Mouse (Mus musculus) MEL (cell line): Measurements from ENCODE around the gene Mpp3. TPM values are rescaled to one million over a fixed set of nuclear protein-coding genes. Genes with fewer than 3 reads are reported as not detected.

Experiments used
- DNase-seq: peaks from one replicate; pipeline ENCODE4 v3.0.0; 2011; ENCODE audit warnings: low read depth, low spot score
- H3K27ac ChIP-seq: 2 replicates; pipeline ENCODE4 v1.5.1; 2012; ENCODE audit warnings: low read depth, mild to moderate bottlenecking, control low read depth, low read length, moderate library complexity; ENCODE audit not compliant: control insufficient read depth
- H3K27me3 ChIP-seq, 2 experiments: fragments of 150-350 bp in 1 of 2; sonication (generic) in 1 of 2; 2 replicates each; pipeline ENCODE4 v1.6.1; 2012; ENCODE audit warnings: low read length in 2 of 2, mild to moderate bottlenecking in 2 of 2, improper control_type of control experiment in 1 of 2, moderate library complexity in 1 of 2; ENCODE audit not compliant: insufficient read depth in 2 of 2, control insufficient read depth in 1 of 2
- H3K36me3 ChIP-seq, 2 experiments: 2 replicates each; pipeline ENCODE4 v1.6.1; 2012 to 2014; ENCODE audit warnings: low read length in 2 of 2, improper control_type of control experiment in 1 of 2, inconsistent platforms in 1 of 2, mild to moderate bottlenecking in 1 of 2; ENCODE audit not compliant: insufficient read depth in 2 of 2, control insufficient read depth in 1 of 2
- H3K4me1 ChIP-seq, 2 experiments: fragments of 150-350 bp in 1 of 2; sonication (generic) in 1 of 2; 2 replicates each; pipeline ENCODE4 v1.6.1; 2012; ENCODE audit warnings: low read length in 2 of 2, improper control_type of control experiment in 1 of 2, mild to moderate bottlenecking in 1 of 2; ENCODE audit not compliant: insufficient read depth in 2 of 2, control insufficient read depth in 1 of 2
- H3K4me3 ChIP-seq, 2 experiments: fragments of 150-350 bp in 1 of 2; sonication (generic) in 1 of 2; 2 replicates each; pipeline ENCODE4 v1.5.1; 2012; ENCODE audit warnings: low read depth in 2 of 2, low read length in 2 of 2, mild to moderate bottlenecking in 2 of 2, moderate library complexity in 2 of 2, control low read depth in 1 of 2, improper control_type of control experiment in 1 of 2; ENCODE audit not compliant: control insufficient read depth in 1 of 2, insufficient read depth in 1 of 2
- H3K79me2 ChIP-seq: 2 replicates; pipeline ENCODE4 v1.6.1; 2012; ENCODE audit warnings: mild to moderate bottlenecking, low read length, moderate library complexity; ENCODE audit not compliant: control insufficient read depth, poor library complexity, insufficient read depth
- H3K9ac ChIP-seq: 2 replicates; pipeline ENCODE4 v1.6.1; 2012; ENCODE audit warnings: low read depth, mild to moderate bottlenecking, control low read depth, low read length, moderate library complexity; ENCODE audit not compliant: control insufficient read depth, poor library complexity, severe bottlenecking
- H3K9me3 ChIP-seq: fragments of 150-350 bp; sonication (generic); replicated peaks from 2 replicates; pipeline ENCODE4 v1.6.1; 2012; ENCODE audit warnings: mild to moderate bottlenecking, low read length, improper control_type of control experiment, moderate library complexity; ENCODE audit not compliant: insufficient read depth
- BHLHE40 ChIP-seq: IDR thresholded peaks from 2 replicates; pipeline ENCODE4 v1.6.1; 2012; ENCODE audit warnings: low read depth, mild to moderate bottlenecking, inconsistent platforms, low read length, improper control_type of control experiment, borderline replicate concordance
- CHD2 ChIP-seq: IDR thresholded peaks from 2 replicates; pipeline ENCODE4 v1.6.1; 2011; ENCODE audit warnings: low read length, improper control_type of control experiment
- EP300 ChIP-seq, 2 experiments: IDR thresholded peaks; 2 replicates each; pipeline ENCODE4 v1.6.1; 2011; ENCODE audit warnings: improper control_type of control experiment in 2 of 2, low read length in 2 of 2, low read depth in 1 of 2, mild to moderate bottlenecking in 1 of 2
- JUND ChIP-seq: IDR thresholded peaks from 2 replicates; pipeline ENCODE4 v1.6.1; 2011; ENCODE audit warnings: low read depth, mild to moderate bottlenecking, improper control_type of control experiment, low read length
- MAFK ChIP-seq: IDR thresholded peaks from 2 replicates; pipeline ENCODE4 v1.6.1; 2011; ENCODE audit warnings: low read depth, mild to moderate bottlenecking, low read length, improper control_type of control experiment, borderline replicate concordance
- MAX ChIP-seq: IDR thresholded peaks from 2 replicates; pipeline ENCODE4 v1.6.1; 2011; ENCODE audit warnings: low read length, improper control_type of control experiment
- MAZ ChIP-seq: IDR thresholded peaks from 2 replicates; pipeline ENCODE4 v1.6.1; 2012; ENCODE audit warnings: low read depth, mild to moderate bottlenecking, inconsistent platforms, low read length, improper control_type of control experiment
- MEF2A ChIP-seq: IDR thresholded peaks from 2 replicates; pipeline ENCODE4 v1.6.1; 2014; ENCODE audit warnings: low read depth, mild to moderate bottlenecking, inconsistent platforms, low read length, improper control_type of control experiment; ENCODE audit not compliant: poor library complexity, insufficient replicate concordance, severe bottlenecking; ENCODE audit errors: extremely low read depth
- MYB ChIP-seq: IDR thresholded peaks from 2 replicates; pipeline ENCODE4 v1.6.1; 2011; ENCODE audit warnings: mild to moderate bottlenecking, low read depth, low read length, improper control_type of control experiment
- MYC ChIP-seq: IDR thresholded peaks from 2 replicates; pipeline ENCODE4 v1.6.1; 2011; ENCODE audit warnings: low read depth, mild to moderate bottlenecking, low read length, improper control_type of control experiment, moderate library complexity
- POLR2A ChIP-seq, 2 experiments: IDR thresholded peaks; 2 replicates each; pipeline ENCODE4 v1.6.1; 2011 to 2012; ENCODE audit warnings: low read length in 2 of 2, mild to moderate bottlenecking in 2 of 2, control low read depth in 1 of 2, improper control_type of control experiment in 1 of 2, low read depth in 1 of 2, moderate library complexity in 1 of 2; ENCODE audit not compliant: control insufficient read depth in 1 of 2, insufficient read depth in 1 of 2, poor library complexity in 1 of 2
- POLR2AphosphoS5 ChIP-seq: IDR thresholded peaks from 2 replicates; pipeline ENCODE4 v1.6.1; 2012; ENCODE audit warnings: low read depth, borderline replicate concordance, mild to moderate bottlenecking, inconsistent platforms, low read length, moderate library complexity, mixed read lengths
- RCOR1 ChIP-seq: IDR thresholded peaks from 2 replicates; pipeline ENCODE4 v1.6.1; 2012; ENCODE audit warnings: low read depth, mild to moderate bottlenecking, inconsistent platforms, low read length, improper control_type of control experiment
- SMC3 ChIP-seq: IDR thresholded peaks from 2 replicates; pipeline ENCODE4 v1.6.1; 2011; ENCODE audit warnings: low read depth, low read length, improper control_type of control experiment
- TBP ChIP-seq: IDR thresholded peaks from 2 replicates; pipeline ENCODE4 v1.8.0; 2011; ENCODE audit warnings: low read depth, low read length, improper control_type of control experiment
- TCF12 ChIP-seq: IDR thresholded peaks from 2 replicates; pipeline ENCODE4 v1.6.1; 2014; ENCODE audit warnings: low read depth, mild to moderate bottlenecking, inconsistent platforms, low read length, improper control_type of control experiment, moderate library complexity
- UBTF ChIP-seq: IDR thresholded peaks from 2 replicates; pipeline ENCODE4 v1.6.1; 2012; ENCODE audit warnings: low read depth, mild to moderate bottlenecking, inconsistent platforms, low read length, improper control_type of control experiment, moderate library complexity, borderline replicate concordance; ENCODE audit not compliant: insufficient read depth
- USF2 ChIP-seq, 2 experiments: IDR thresholded peaks; 2 replicates each; pipeline ENCODE4 v1.6.1; 2011 to 2012; ENCODE audit warnings: improper control_type of control experiment in 2 of 2, low read length in 2 of 2, borderline replicate concordance in 1 of 2, inconsistent platforms in 1 of 2, low read depth in 1 of 2, mild to moderate bottlenecking in 1 of 2; ENCODE audit not compliant: insufficient read depth in 1 of 2
- ZNF384 ChIP-seq: IDR thresholded peaks from 2 replicates; pipeline ENCODE4 v1.6.1; 2012; ENCODE audit warnings: low read depth, mild to moderate bottlenecking, inconsistent platforms, low read length, improper control_type of control experiment
- polyA plus RNA-seq, 2 experiments: library from polyadenylated mRNA; stranded (reverse) in 1 of 2; unstranded in 1 of 2; fragments of >175 nt in 1 of 2; fragments of >200 nt in 1 of 2; gene quantifications; 2 replicates each; pipeline versions ENCODE4 v1.2.1 to v1.2.4; 2012; ENCODE audit warnings: low replicate concordance in 2 of 2, low read depth in 1 of 2; ENCODE audit not compliant: insufficient read length in 2 of 2, insufficient read depth in 1 of 2, missing spikeins in 1 of 2
- total RNA-seq: library from RNA; depleted of rRNA; stranded (reverse); fragments of 300-350 nt; gene quantifications from 2 replicates; pipeline ENCODE4 v1.2.3, GENCODE M21; 2012

Mpp3 gene
- total and polyA plus RNA-seq, 3 experiments, result 5.5 to 7.1 TPM; not detected in 1

DNA sequence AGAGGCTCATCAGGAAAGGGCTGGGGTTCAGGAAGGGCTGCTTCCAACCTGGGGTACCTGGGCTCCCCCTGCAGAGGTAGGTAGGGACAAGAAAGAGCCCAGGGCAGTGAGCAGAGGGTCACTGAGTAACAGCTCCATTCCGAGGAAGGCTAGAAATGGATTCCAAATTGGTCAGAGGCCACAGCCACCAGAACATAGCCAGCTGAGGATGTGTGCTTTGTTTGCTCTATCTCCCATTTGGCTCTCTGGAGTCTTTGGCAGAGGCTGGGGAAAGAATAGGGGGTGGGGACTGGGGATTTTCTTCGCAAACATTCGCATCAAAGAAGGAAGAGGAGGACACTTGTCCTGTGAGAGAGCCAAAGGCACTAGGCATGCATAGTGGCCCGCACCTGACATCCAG is 23.7 kb upstream of the Mpp3 start:
- Histone ChIP-seq H3K9ac (no peak overlapping the region), H3K36me3 (no peaks in the 10 kb centered on the region), H3K79me2 (no peaks in the 10 kb centered on the region), H3K9me3 (no peaks in the 10 kb centered on the region), H3K4me3 (no peak overlapping the region), H3K27ac (no peak overlapping the region), H3K4me1 (peaks cover 0 to 3% of the 10 kb centered on the region in 2 experiments; a peak in 1 of 4 replicates), H3K27me3 (peaks cover 0 to 3% of the 10 kb centered on the region in 2 experiments; a peak in 2 of 4 replicates)
- DNase-seq, result no peak
- TF ChIP-seq JUND (no peak), POLR2A (IDR thresholded peaks at IDR 0.05; ENCODE audit: control insufficient read depth in 1 of 2, insufficient read depth in 1 of 2, low read depth in 1 of 2, low read length in 2 of 2, poor library complexity in 1 of 2) (no peak), MAX (no peak), POLR2AphosphoS5 (no peak), MAFK (no peak), MAZ (no peak), EP300 (IDR thresholded peaks at IDR 0.05; ENCODE audit: low read depth in 1 of 2, low read length in 2 of 2) (no peak), USF2 (IDR thresholded peaks at IDR 0.05; ENCODE audit: borderline replicate concordance in 1 of 2, insufficient read depth in 1 of 2, low read depth in 1 of 2, low read length in 2 of 2) (no peak), TBP (no peak), SMC3 (no peak), MYB (no peak), CHD2 (no peak), MYC (no peak), BHLHE40 (no peak), UBTF (no peak), TCF12 (no peak), ZNF384 (no peak)

DNA sequence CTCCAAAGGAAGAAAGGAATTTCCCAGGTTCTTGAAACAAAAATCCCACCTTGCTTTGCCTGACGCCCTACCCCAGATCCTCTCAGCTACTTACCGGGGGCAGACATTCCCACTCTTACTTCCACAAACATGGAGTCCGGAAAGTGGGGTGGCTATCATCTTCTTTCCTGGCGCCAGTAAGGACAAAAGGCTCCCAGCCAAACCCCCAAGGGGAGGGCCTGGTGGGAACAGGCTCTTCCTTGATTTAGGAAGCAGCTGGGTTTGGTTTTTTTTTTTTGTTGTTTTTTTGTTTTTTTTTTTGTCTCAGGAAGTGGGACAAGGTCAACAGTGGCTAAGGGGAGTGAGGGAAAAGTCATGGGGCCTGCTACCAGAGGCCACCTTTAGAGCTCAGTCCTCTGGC is 23.3 kb upstream of the Mpp3 start:
- no peak for TF ChIP-seq RCOR1
- no peak for TF ChIP-seq MEF2A
- Histone ChIP-seq H3K27me3 (peaks cover 0 to 3% of the 10 kb centered on the region in 2 experiments; a peak in 2 of 4 replicates), H3K4me3 (no peak overlapping the region), H3K27ac (no peak overlapping the region), H3K4me1 (peaks cover 0 to 3% of the 10 kb centered on the region in 2 experiments; a peak in 1 of 4 replicates), H3K36me3 (no peaks in the 10 kb centered on the region), H3K9ac (no peak overlapping the region), H3K9me3 (no peaks in the 10 kb centered on the region), H3K79me2 (no peaks in the 10 kb centered on the region)
- DNase-seq, result no peak
